In genomic region chr2:27009714-27010244, GRCm38 (mm10) we compare ENCODE assay signal across 7 mouse cellular contexts. TPM values are rescaled to one million over a fixed set of nuclear protein-coding genes. Genes with fewer than 3 reads are reported as not detected.
DNase-seq lines count a peak whose midpoint lies in the region; ATAC-seq and TF ChIP-seq lines count a peak whose summit lies in the region.

Gene Cacfd1, plus strand, starts transcription at chr2:27009926.

- peak; percentile 31; the same call in 1 of the 2 replicates for TF ChIP-seq CTCF in intestine, postnatal 0 days (IDR thresholded peaks at IDR 0.05; ENCODE audit: low read depth)

- peaks cover 6% of the 10 kb centered on the region; the same call in 1 of the 2 replicates for H3K4me1 ChIP-seq in intestine, postnatal 0 days (replicated peaks; ENCODE audit: control insufficient read depth, insufficient read depth, low read length)
- H3K4me1 ChIP-seq in limb, embryonic 10.5 days: peaks cover 26% of the 10 kb centered on the region
- peaks cover 26% of the 10 kb centered on the region for H3K4me1 ChIP-seq in midbrain, embryonic 13.5 days (replicated peaks)

- WGBS in intestine, postnatal 0 days: under 1% methylated on average over 43 of the region's 43 CpGs
- under 1% methylated on average over 43 of the region's 43 CpGs for WGBS in limb, embryonic 10.5 days
- under 1% methylated on average over 42 of the region's 43 CpGs for WGBS in midbrain, embryonic 13.5 days

- H3K9me3 ChIP-seq in intestine, postnatal 0 days (ENCODE audit: control insufficient read depth): no peaks in the 10 kb centered on the region
- no peaks in the 10 kb centered on the region for H3K9me3 ChIP-seq in limb, embryonic 10.5 days (replicated peaks)
- H3K9me3 ChIP-seq in midbrain, embryonic 13.5 days: no peaks in the 10 kb centered on the region

- H3K36me3 ChIP-seq in intestine, postnatal 0 days (ENCODE audit: control insufficient read depth, insufficient read depth): peaks cover 16% of the 10 kb centered on the region; the same call in 1 of the 2 replicates
- peaks cover 19% of the 10 kb centered on the region for H3K36me3 ChIP-seq in limb, embryonic 10.5 days
- peaks cover 18% of the 10 kb centered on the region for H3K36me3 ChIP-seq in midbrain, embryonic 13.5 days

- peak within 1 kb of the TSS; percentile 86 for H3K9ac ChIP-seq in intestine, postnatal 0 days (ENCODE audit: low read depth, low read length)
- peak within 1 kb of the TSS; percentile 98 for H3K9ac ChIP-seq in midbrain, embryonic 13.5 days (replicated peaks)

- peak within 1 kb of the TSS; percentile 74 for H3K4me3 ChIP-seq in intestine, postnatal 0 days (ENCODE audit: low read depth, low read length)
- H3K4me3 ChIP-seq in limb, embryonic 10.5 days: peak within 1 kb of the TSS; percentile 90
- peak within 1 kb of the TSS; percentile 89 for H3K4me3 ChIP-seq in midbrain, embryonic 13.5 days (replicated peaks)

- no peaks in the 10 kb centered on the region for H3K27me3 ChIP-seq in intestine, postnatal 0 days (replicated peaks; ENCODE audit: control insufficient read depth, insufficient read depth, low read length)
- no peaks in the 10 kb centered on the region for H3K27me3 ChIP-seq in limb, embryonic 10.5 days (ENCODE audit: low read depth, poor library complexity, severe bottlenecking)
- H3K27me3 ChIP-seq in midbrain, embryonic 13.5 days: no peaks in the 10 kb centered on the region

- DNase-seq in adrenal gland, adult 8-10 months: peak; percentile 81
- DNase-seq in embryo, embryonic 9.5 days (ENCODE audit: extremely low spot score): peak; percentile 92
- no peak for DNase-seq in gonadal fat pad, adult 2 months (ENCODE audit: low read depth)
- peak; percentile 94 for DNase-seq in limb, embryonic 10.5 days (ENCODE audit: low spot score)
- peak; percentile 73 for DNase-seq in spleen, adult 12 weeks (ENCODE audit: low spot score)

- peak within 1 kb of the TSS; percentile 82 for H3K27ac ChIP-seq in intestine, postnatal 0 days (ENCODE audit: low read depth, low read length)
- peak within 1 kb of the TSS; percentile 95 for H3K27ac ChIP-seq in limb, embryonic 10.5 days
- H3K27ac ChIP-seq in midbrain, embryonic 13.5 days: peak within 1 kb of the TSS; percentile 87

- ATAC-seq in intestine, postnatal 0 days: peak; percentile 97
- ATAC-seq in midbrain, embryonic 13.5 days: peak; percentile 97

- peak within 1 kb of the TSS; percentile 74 for H3K4me2 ChIP-seq in intestine, postnatal 0 days (replicated peaks; ENCODE audit: low read depth)
- H3K4me2 ChIP-seq in midbrain, embryonic 13.5 days (replicated peaks): peak within 1 kb of the TSS; percentile 87

RNA-seq across cellular contexts. Expression of gene Cacfd1, which starts in this region (rescaled TPM):
- total RNA-seq in adrenal gland, adult 8-10 months (2022): 10 to 100 TPM; 64.5 to 73.5 (median 66.9) TPM
- polyA plus RNA-seq in gonadal fat pad, adult 2 months (2012; rRNA removed): 76.2 and 90.6 TPM in 2 replicates
- polyA plus RNA-seq in intestine, postnatal 0 days (2015; fragmentation: Nextera tagmentation; extraction: Ambion mirVana): 41.5 and 42.8 TPM in 2 replicates
- polyA plus RNA-seq in limb, embryonic 10.5 days (2016; fragmentation: Nextera tagmentation; extraction: Ambion mirVana): 86.4 and 109 TPM in 2 replicates
- 130 and 132 TPM in 2 replicates for polyA plus RNA-seq in midbrain, embryonic 13.5 days (2015; fragmentation: Nextera tagmentation; extraction: Ambion mirVana)
